Mouse (Mus musculus) kidney, adult 2 months (tissue): ENCODE results near the gene Hemgn. TPM values are rescaled to one million over a fixed set of nuclear protein-coding genes. Genes with fewer than 3 reads are reported as not detected.

Experiments used
- DNase-seq: peaks from one replicate; pipeline ENCODE4 v3.0.0; 2021
- H3K27ac ChIP-seq: fragments of 200-500 bp; 2 replicates; pipeline ENCODE4 v1.5.1; 2012; ENCODE audit warnings: low read depth, low read length, control low read depth, inconsistent platforms; ENCODE audit not compliant: insufficient read depth
- H3K27me3 ChIP-seq: fragments of 200-500 bp; replicated peaks from 2 replicates; pipeline ENCODE4 v1.6.1; 2012; ENCODE audit warnings: mild to moderate bottlenecking, moderate library complexity, low read length, inconsistent platforms; ENCODE audit not compliant: control insufficient read depth, insufficient read depth
- H3K36me3 ChIP-seq: fragments of 200-500 bp; 2 replicates; pipeline ENCODE4 v1.6.1; 2012; ENCODE audit warnings: mild to moderate bottlenecking, moderate library complexity, low read length, inconsistent platforms; ENCODE audit not compliant: control insufficient read depth, insufficient read depth
- H3K4me1 ChIP-seq: fragments of 200-500 bp; 2 replicates; pipeline ENCODE4 v1.6.1; 2011; ENCODE audit warnings: low read length; ENCODE audit not compliant: control insufficient read depth, insufficient read depth
- H3K4me3 ChIP-seq: fragments of 200-500 bp; 2 replicates; pipeline ENCODE4 v1.5.1; 2011; ENCODE audit warnings: mild to moderate bottlenecking, low read depth, low read length, control low read depth; ENCODE audit not compliant: insufficient read depth
- CTCF ChIP-seq: fragments of 200-500 bp; conservative IDR thresholded peaks from 2 replicates; pipeline ENCODE4 v1.5.1; 2011; ENCODE audit warnings: low read depth, mild to moderate bottlenecking, control low read depth, low read length, moderate library complexity, mixed read lengths; ENCODE audit not compliant: insufficient read depth, insufficient read length
- POLR2A ChIP-seq: fragments of 200-500 bp; IDR thresholded peaks from one replicate; pipeline ENCODE4 v1.6.1; 2011; ENCODE audit warnings: low read depth, low read length, control low read depth
- WGBS: fragments of 180-500 bp; shearing (Covaris S2); methylation state at CpG from one replicate; pipeline ENCODE4 v1.1.7; 2018; 5-methylcytosine and 5-hydroxymethylcytosine counted together
- polyA plus RNA-seq: library from polyadenylated mRNA; depleted of rRNA; stranded (reverse); fragments of >200 nt; gene quantifications from 2 replicates; pipeline ENCODE4 v1.2.3, GENCODE M21; 2012

Gene Hemgn
- polyA plus RNA-seq, 1 experiment = 0.03 TPM

- Histone ChIP-seq H3K36me3 (no peaks in the 10 kb centered on the region), H3K27me3 (peaks cover 4% of the 10 kb centered on the region; the same call in 1 of the 2 replicates), H3K27ac (no peak overlapping the region), H3K4me1 (no peaks in the 10 kb centered on the region), H3K4me3 (no peak overlapping the region)
- TF ChIP-seq POLR2A = no peak
- TF ChIP-seq CTCF = no peak
- DNase-seq = no peak
- WGBS = 27% methylated on average over 10 of the region's 10 CpGs
Measured at GRCm38 (mm10) chr4:46353045-46353444, 60.3 kb downstream of the Hemgn start.

- 67% methylated on average over 5 of the region's 5 CpGs for WGBS
- peaks cover 13% of the 10 kb centered on the region for H3K27me3 ChIP-seq
- no peaks in the 10 kb centered on the region for H3K4me1 ChIP-seq
- no peak overlapping the region for H3K4me3 ChIP-seq
- no peak overlapping the region for H3K27ac ChIP-seq
- no peaks in the 10 kb centered on the region for H3K36me3 ChIP-seq
- TF ChIP-seq CTCF (no peak), POLR2A (no peak)
- DNase-seq = no peak
Measured at GRCm38 (mm10) chr4:46349530-46349929, 63.8 kb downstream of the Hemgn start.

GRCm38 (mm10) chr4:46348897-46349296 is 64.4 kb downstream of the Hemgn start:
- DNase-seq = no peak
- WGBS = 38% methylated on average over 9 of the region's 9 CpGs
- no peaks in the 10 kb centered on the region for H3K4me1 ChIP-seq
- TF ChIP-seq POLR2A (no peak), CTCF (no peak)
- H3K27ac ChIP-seq = no peak overlapping the region
- no peak overlapping the region for H3K4me3 ChIP-seq
- no peaks in the 10 kb centered on the region for H3K36me3 ChIP-seq
- peaks cover 18% of the 10 kb centered on the region for H3K27me3 ChIP-seq

GRCm38 (mm10) chr4:46347580-46348515 is 65.5 kb downstream of the Hemgn start:
- Histone ChIP-seq H3K4me1 (no peaks in the 10 kb centered on the region), H3K27me3 (peaks cover 23% of the 10 kb centered on the region), H3K36me3 (no peaks in the 10 kb centered on the region), H3K4me3 (no peak overlapping the region), H3K27ac (no peak overlapping the region)
- DNase-seq = no peak
- TF ChIP-seq POLR2A = no peak
- no peak for TF ChIP-seq CTCF
- WGBS = 7% methylated on average over 41 of the region's 41 CpGs

DNA sequence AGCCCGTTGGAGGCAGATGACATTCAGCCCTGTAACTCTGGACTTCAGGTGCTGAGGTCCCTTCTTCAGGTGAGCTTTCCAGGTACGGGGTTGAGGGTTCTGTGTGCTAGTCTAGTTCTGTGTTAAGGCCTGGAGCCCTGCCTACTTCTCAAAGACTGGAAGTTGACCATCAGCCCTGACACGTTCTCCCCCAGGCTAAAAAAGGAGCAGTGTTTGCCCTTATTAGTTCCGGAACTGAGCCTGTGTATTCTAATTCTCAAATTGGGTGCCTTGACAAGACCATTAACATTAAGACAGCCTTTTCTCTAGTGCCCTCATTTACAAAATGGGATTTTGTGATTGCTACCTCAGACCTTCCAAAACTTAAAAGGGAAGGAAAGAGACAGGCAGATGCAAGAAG is 66.2 kb downstream of the Hemgn start:
- WGBS = 14% methylated on average over 4 of the region's 4 CpGs
- H3K4me3 ChIP-seq = no peak overlapping the region
- no peaks in the 10 kb centered on the region for H3K36me3 ChIP-seq
- peaks cover 23% of the 10 kb centered on the region for H3K27me3 ChIP-seq
- H3K27ac ChIP-seq = no peak overlapping the region
- TF ChIP-seq POLR2A = no peak
- TF ChIP-seq CTCF = no peak
- H3K4me1 ChIP-seq = no peaks in the 10 kb centered on the region
- DNase-seq = no peak

- H3K27me3 ChIP-seq = peaks cover 23% of the 10 kb centered on the region
- TF ChIP-seq CTCF (no peak), POLR2A (no peak)
- no peak overlapping the region for H3K27ac ChIP-seq
- H3K4me3 ChIP-seq = no peak overlapping the region
- DNase-seq = no peak
- 31% methylated on average over 6 of the region's 6 CpGs for WGBS
- H3K4me1 ChIP-seq = no peaks in the 10 kb centered on the region
- no peaks in the 10 kb centered on the region for H3K36me3 ChIP-seq
Measured at GRCm38 (mm10) chr4:46346221-46346620, 67.1 kb downstream of the Hemgn start.

- no peaks in the 10 kb centered on the region for H3K36me3 ChIP-seq
- TF ChIP-seq POLR2A = no peak
- TF ChIP-seq CTCF = no peak
- WGBS = 19% methylated on average over 3 of the region's 3 CpGs
- no peak for DNase-seq
- H3K4me1 ChIP-seq = no peaks in the 10 kb centered on the region
- no peak overlapping the region for H3K27ac ChIP-seq
- no peak overlapping the region for H3K4me3 ChIP-seq
- H3K27me3 ChIP-seq = peaks cover 25% of the 10 kb centered on the region
Measured at GRCm38 (mm10) chr4:46345773-46346100, 67.6 kb downstream of the Hemgn start.
